Mouse (Mus musculus) thymus, adult 2 months (tissue): ENCODE data around the gene Sema4g.

Source experiments
- CTCF ChIP-seq: fragments of 200-500 bp; IDR thresholded peaks from 2 replicates; pipeline ENCODE4 v1.5.1; 2012; ENCODE audit warnings: mild to moderate bottlenecking, control low read depth, low read length, moderate library complexity, borderline replicate concordance; ENCODE audit not compliant: control insufficient read depth, poor library complexity, insufficient read depth; ENCODE audit errors: extremely low read depth
- POLR2A ChIP-seq: fragments of 200-500 bp; IDR thresholded peaks from 2 replicates; pipeline ENCODE4 v1.6.1; 2012; ENCODE audit warnings: mild to moderate bottlenecking, low read length, control low read depth, moderate library complexity; ENCODE audit not compliant: control insufficient read depth, poor library complexity, insufficient read depth; ENCODE audit errors: extremely low read depth

GRCm38 (mm10) chr19:45025937-45026568 is 37.2 kb downstream of the Sema4g start:
- TF ChIP-seq CTCF (no peak), POLR2A (no peak)
